In the genomic region with DNA sequence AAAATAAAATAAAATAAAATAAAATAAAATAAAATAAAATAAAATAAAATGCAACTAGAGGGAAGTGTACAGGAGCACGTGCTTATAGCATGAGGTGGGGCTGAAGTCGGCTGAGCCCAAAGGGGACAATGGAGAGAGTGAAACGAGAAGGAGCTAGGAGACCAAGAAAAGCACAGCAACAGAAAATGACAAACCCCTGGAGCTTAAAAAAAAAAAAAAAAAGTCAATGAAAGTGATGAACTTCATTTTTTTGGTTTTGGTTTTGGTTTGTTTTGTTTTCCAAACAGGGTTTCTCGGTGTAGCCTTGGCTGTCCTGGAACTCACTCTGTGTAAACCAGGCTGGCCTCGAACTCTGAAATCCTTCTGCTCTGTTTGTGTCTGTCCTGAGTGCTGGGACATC, we compare ENCODE assay signal across 27 mouse cellular contexts. TPM values are rescaled to one million over a fixed set of nuclear protein-coding genes. Genes with fewer than 3 reads are reported as not detected.
DNase-seq lines count a peak whose midpoint lies in the region; ATAC-seq and TF ChIP-seq lines count a peak whose summit lies in the region.
"Had no signal": no experiment of that assay in that cellular context is flagged by ENCODE, and none has a peak within 500 bp of the region (broad histone marks: within the 10 kb centered on the region; RNA-seq: fewer than 3 reads in every experiment).

No protein-coding gene starts in this region.

- in situ Hi-C loops in ES-E14 (cut with MboI; ENCODE audit: low sequenced_read_pairs in 2 of 2, unreplicated experiment in 2 of 2) = no loop called here

- H3K9me3 ChIP-seq in ES-E14 (ENCODE audit: control insufficient read depth, insufficient read depth, low read depth, low read length) = no peaks in the 10 kb centered on the region
- H3K9me3 ChIP-seq: forebrain, embryonic 10.5 days; forebrain, embryonic 13.5 days; heart, embryonic 12.5 days; heart, embryonic 15.5 days; hindbrain, embryonic 10.5 days; hindbrain, embryonic 13.5 days had no signal

- H3K36me3 ChIP-seq in ES-E14 (ENCODE audit: control insufficient read depth, insufficient read depth, low read length, poor library complexity, severe bottlenecking) (no peaks in the 10 kb centered on the region), macrophage (ENCODE audit: inconsistent target) (no peaks in the 10 kb centered on the region)
- H3K36me3 ChIP-seq: forebrain, embryonic 10.5 days; heart, embryonic 12.5 days; heart, embryonic 15.5 days; hindbrain, embryonic 10.5 days; hindbrain, embryonic 13.5 days had no signal

- peak; percentile 49 for DNase-seq in CD4-positive, CD25-positive, alpha-beta regulatory T cell, adult 2 months (ENCODE audit: low read depth, low spot score)
- DNase-seq in A20 (ENCODE audit: low read depth, low spot score) = peak; percentile 64
- DNase-seq in ES-E14 (ENCODE audit: low read depth, low spot score) = no peak
- DNase-seq: adrenal gland, adult 8-10 months; adrenal gland, postnatal 25 days; B cell, adult 2 months; cerebellum, adult 18-20 months; cerebellum, adult 9-10 months; cerebellum, postnatal 14 days; gastrocnemius, postnatal 14 days; heart, adult 18-20 months; heart, postnatal 10 days; heart, postnatal 36 days had no signal

- ATAC-seq in CD4-positive, CD25-positive, alpha-beta regulatory T cell, adult 4 months = no peak
- ATAC-seq in monocyte, adult 5-6 weeks (replicated peaks; ENCODE audit: insufficient number of reproducible peaks, low FRiP score, low TSS enrichment, poor library complexity, severe bottlenecking) = no peak
- no peak for ATAC-seq in megakaryocyte, adult 5-6 weeks (ENCODE audit: poor library complexity, severe bottlenecking)
- no peak for ATAC-seq in inflammation-experienced regulatory T-cells, adult 6 months
- ATAC-seq: activated CD4-positive, CD25-positive, alpha-beta regulatory T cell, adult 4 months; forebrain, embryonic 13.5 days; forebrain, embryonic 16.5 days; hindbrain, embryonic 16.5 days had no signal

- no peak overlapping the region for H3K4me3 ChIP-seq in ES-E14 (ENCODE audit: insufficient read depth in 1 of 2, low read depth in 1 of 2, low read length in 2 of 2, poor library complexity in 1 of 2, severe bottlenecking in 1 of 2)
- H3K4me3 ChIP-seq in macrophage (ENCODE audit: inconsistent target) = no peak overlapping the region
- H3K4me3 ChIP-seq: forebrain, embryonic 10.5 days; forebrain, embryonic 13.5 days; heart, embryonic 12.5 days; heart, embryonic 15.5 days; hindbrain, embryonic 13.5 days had no signal

- H3K27ac ChIP-seq in ES-E14 (ENCODE audit: insufficient read depth, low read depth, low read length, poor library complexity, severe bottlenecking) (no peak overlapping the region), macrophage (0 out of 2 replicates have a peak overlapping the region, but pooled peaks have one; percentile 4)
- H3K27ac ChIP-seq: forebrain, embryonic 13.5 days; hindbrain, embryonic 13.5 days had no signal

- 49% methylated on average over 4 of the region's 5 CpGs for WGBS in macrophage (ENCODE audit: missing documents)

- H3K79me2 ChIP-seq in macrophage (ENCODE audit: inconsistent target) = no peaks in the 10 kb centered on the region

- no peak overlapping the region for H3K9ac ChIP-seq in ES-E14 (ENCODE audit: insufficient read depth, low read depth, low read length, poor library complexity, severe bottlenecking)
- H3K9ac ChIP-seq: forebrain, embryonic 13.5 days; heart, embryonic 12.5 days; heart, embryonic 15.5 days; hindbrain, embryonic 13.5 days had no signal

- H3K4me1 ChIP-seq in ES-E14 (ENCODE audit: control insufficient read depth in 2 of 2, insufficient read depth in 2 of 2, low read length in 2 of 2, poor library complexity in 1 of 2) = peaks cover 9 to 10% of the 10 kb centered on the region in 2 experiments

TF ChIP-seq in ES-E14, 5 proteins besides CTCF, POLR2A, EP300 and RAD21:
- TF ChIP-seq ZNF384 (IDR thresholded peaks at IDR 0.05; ENCODE audit: low read depth, low read length) = 0 out of 2 replicates have a peak, but pooled peaks have one; percentile 7
- no peak for TF ChIP-seq ZC3H11A (IDR thresholded peaks at IDR 0.05; ENCODE audit: borderline replicate concordance, low read depth, low read length)
- TF ChIP-seq HCFC1 (IDR thresholded peaks at IDR 0.05; ENCODE audit: borderline replicate concordance, insufficient read depth, low read length) = no peak
- TF ChIP-seq MAFK (IDR thresholded peaks at IDR 0.05; ENCODE audit: insufficient read depth, low read depth, low read length) = no peak
- TF ChIP-seq CHD2 (IDR thresholded peaks at IDR 0.05; ENCODE audit: low read depth, low read length) = no peak

RNA-seq across cellular contexts. Expression of gene Chd2, which starts 51.2 kb away (rescaled TPM):
- 100 to 1,000 TPM; 223 to 256 TPM for polyA plus RNA-seq in CD4-positive, CD25-positive, alpha-beta regulatory T cell, adult 4 months (2017; shearing (Covaris generic))
- 46.6 and 70.8 TPM in 2 replicates for total RNA-seq in ES-E14 (2012; rRNA removed)
- total RNA-seq in macrophage (2018; cell fraction: chromatin; rRNA removed) = 100 to 1,000 TPM; 403 to 732 (median 510) TPM
- 10 to 100 TPM; 21.1 to 41.7 (median 26.6) TPM for total RNA-seq in macrophage (2018; cell fraction: cytosol; rRNA removed)
- 100 to 1,000 TPM; 110 to 331 (median 224) TPM for total RNA-seq in macrophage (2018; cell fraction: nucleus; rRNA removed)
- polyA plus RNA-seq in macrophage (2018) = 11.4 to 34.5 TPM (median 15.8 TPM) in 3 replicates
- total RNA-seq in monocyte, adult 5-6 weeks (2017) = 241 to 361 TPM (median 252 TPM) in 3 replicates
- 51.4 and 54.4 TPM in 2 replicates for total RNA-seq in megakaryocyte, adult 5-6 weeks (2015)
- 88.6 and 119 TPM in 2 replicates for total RNA-seq in megakaryocyte, adult 5-6 weeks (2017)
- polyA plus RNA-seq in inflammation-experienced regulatory T-cells, adult 6 months (2017; shearing (Covaris generic)) = 100 to 1,000 TPM; 120 to 258 (median 210) TPM
